Mouse (Mus musculus) lung, postnatal 4 days (tissue): ENCODE data around the gene Trim17.

ENCODE experiments used
- DNase-seq, 2 experiments: peaks; one replicate each; pipeline ENCODE4 v3.0.0; 2021

Trim17 gene

DNA sequence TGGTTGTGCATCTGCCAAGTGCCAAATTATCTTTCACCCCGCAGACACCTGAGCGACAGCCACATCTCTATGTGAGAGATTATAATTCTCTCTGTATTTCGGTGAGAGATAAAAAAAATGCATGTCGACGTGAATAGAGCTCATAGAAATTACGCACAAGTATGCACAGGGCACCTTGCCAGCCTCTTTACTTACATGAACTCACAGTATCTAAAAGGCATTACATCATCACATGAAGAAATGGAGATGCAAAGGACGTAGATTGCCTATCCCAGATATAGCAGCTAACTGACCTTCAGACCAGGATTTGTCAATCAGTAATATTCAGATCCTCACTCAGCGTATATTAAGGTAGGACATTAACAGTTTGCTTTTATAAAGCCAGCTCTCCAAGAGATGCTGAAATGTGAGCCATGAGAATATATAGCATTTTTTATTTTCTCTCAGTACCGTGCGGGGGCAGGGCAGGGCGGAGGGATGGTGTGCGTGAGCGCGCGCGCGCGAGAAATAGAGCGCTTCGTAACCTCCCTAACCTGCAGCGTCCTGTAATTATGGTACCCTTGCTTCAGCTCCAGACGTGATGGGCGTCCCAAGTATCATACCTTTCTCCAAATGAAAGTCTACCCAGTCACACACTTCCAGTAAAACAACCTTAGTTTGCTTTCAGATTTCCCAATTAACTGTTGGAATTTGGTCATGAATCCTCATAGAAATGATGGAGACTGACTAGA, 6.5 kb upstream of the Trim17 start:
- no peak for DNase-seq

DNA sequence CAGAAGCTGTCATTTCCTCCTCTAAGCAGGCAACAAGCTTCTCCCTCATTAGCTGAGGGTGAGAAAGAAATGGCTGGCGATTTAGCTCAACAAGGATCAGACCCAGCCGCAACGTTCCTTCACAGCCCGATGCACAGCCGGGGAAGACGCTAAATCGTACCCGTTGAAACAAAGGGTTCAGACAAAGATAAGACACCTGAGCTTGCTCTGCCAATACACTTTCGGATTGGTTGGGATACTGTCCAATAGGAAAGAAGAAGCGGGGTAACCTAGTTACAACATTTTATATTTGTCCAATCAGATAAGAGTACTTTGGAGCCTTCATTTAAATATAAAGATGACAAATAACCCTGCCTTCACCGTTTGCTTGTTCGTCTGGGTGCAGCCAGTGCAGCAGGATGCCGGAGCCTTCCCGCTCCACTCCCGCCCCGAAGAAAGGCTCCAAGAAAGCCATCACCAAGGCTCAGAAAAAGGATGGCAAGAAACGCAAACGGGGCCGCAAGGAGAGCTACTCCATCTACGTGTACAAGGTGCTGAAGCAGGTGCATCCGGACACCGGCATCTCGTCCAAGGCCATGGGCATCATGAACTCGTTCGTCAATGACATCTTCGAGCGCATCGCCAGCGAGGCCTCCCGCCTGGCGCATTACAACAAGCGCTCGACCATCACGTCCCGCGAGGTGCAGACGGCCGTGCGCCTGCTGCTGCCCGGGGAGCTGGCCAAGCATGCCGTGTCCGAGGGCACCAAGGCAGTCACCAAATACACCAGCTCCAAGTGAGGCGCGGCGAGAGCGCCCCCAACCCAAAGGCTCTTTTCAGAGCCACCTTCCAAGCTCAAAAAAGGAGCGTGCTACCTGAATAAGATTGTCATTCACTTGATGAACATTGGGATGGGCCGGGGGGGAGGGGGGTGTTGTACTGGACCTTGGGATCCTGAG, 5.7 kb upstream of the Trim17 start, which contains the start of gene Hist3h2ba:
TSS of gene Hist3h2ba (plus strand) at position 379 of the 938 bp plus-strand sequence.
- DNase-seq, result peak in 1 of 2 experiments; percentile 45

DNA sequence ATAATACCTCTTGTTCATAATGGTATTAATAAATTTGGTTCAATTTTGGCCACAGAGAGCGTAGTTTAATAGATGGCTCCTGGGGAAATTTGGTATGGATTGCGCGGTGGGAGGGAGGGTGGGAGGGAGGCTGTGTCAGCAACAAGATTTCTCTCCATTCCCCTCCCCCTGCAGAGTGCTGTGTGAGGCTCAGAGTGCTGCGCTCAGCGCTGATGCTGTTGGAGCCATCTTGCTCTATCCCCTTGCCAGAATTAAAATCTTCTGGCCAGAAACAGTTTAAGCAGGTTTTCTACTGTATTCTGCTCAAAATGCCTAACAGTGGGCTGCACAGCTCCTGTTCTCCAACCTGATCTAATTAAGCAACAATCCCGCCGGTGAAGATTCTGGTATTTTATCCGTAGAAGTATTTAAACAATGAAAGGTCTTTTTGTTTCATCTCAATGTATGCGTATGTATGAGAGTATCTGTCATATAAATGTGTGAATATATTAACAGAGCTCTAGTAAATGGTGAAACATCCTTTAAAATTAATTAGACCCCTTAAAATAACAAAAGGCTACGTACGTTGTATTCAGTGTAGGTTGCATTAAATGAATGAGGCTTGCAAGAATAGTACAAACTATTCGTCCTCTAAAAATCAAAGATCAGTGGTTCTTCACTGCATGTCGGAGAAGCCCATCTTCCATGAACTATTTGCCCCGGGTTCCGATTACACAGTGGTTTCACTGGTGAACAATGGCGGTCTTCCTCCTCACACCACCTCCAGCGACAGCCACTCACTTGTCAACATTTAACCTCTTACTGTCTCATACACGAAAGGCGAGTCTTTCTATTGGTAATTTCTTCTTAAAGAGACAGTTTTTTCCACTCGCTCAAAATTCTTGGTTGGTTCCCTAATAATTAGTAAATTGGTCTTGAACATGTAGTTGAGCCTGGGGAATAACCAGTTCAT, 4.7 kb upstream of the Trim17 start:
- no peak for DNase-seq

DNA sequence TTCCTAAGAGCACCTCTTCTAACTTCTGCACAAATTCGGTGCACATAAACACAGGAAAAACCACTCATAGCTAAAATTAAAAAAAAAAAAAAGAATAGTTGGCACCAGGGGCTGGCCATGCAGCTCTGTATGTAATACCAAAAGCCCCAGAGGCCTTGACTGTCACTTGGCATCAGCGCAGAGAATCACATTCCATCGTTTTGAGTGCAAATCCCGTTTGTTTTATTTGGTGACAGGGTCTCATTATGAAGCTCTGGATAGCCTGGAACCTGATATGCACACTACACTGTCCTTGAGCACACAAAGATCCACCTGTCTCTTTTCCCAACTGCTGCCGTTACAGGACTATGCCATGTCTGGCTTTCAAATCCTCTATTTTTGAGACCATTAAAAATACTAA, 3.3 kb upstream of the Trim17 start:
- no peak for DNase-seq

DNA sequence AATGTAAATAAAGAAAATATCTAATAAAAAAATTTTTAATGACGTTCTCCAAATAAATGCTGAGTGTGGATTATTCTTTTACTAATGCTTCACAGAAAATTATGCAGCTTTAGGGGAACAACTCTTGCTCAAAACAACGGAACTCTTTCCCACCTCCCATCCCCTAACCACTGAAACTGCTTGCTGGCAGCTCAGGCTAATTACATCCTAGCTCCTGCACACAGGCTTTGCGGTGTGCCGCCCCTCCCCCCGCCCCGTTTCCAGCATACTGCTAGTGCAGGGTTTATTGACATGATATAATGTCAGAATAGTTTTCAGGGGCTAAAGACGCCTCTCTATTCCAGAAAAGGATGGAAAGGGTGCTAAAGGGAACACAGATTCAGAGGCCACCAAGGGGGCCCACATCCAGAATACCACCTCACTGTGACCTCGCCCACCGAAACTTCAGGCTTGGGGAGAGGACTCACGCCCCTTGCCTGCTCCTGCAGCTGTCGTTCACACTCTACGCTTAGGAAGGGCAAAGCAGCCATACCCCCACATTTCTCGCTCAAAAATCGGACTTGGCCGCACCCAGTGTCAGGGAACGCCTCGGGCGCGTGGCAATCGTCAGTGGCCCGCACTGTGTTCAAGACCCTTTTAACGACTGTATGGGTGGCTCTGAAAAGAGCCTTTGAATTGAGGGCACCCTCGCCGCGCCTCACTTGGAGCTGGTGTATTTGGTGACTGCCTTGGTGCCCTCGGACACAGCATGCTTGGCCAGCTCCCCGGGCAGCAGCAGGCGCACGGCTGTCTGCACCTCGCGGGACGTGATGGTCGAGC, 925 bp upstream of the Trim17 start:
- peak in 1 of 2 experiments; percentile 38 for DNase-seq

DNA sequence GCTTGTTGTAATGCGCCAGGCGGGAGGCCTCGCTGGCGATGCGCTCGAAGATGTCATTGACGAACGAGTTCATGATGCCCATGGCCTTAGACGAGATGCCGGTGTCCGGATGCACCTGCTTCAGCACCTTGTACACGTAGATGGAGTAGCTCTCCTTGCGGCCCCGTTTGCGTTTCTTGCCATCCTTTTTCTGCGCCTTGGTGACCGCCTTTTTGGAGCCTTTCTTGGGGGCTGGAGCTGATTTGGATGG, 390 bp upstream of the Trim17 start:
- peak in 1 of 2 experiments; percentile 57 for DNase-seq

DNA sequence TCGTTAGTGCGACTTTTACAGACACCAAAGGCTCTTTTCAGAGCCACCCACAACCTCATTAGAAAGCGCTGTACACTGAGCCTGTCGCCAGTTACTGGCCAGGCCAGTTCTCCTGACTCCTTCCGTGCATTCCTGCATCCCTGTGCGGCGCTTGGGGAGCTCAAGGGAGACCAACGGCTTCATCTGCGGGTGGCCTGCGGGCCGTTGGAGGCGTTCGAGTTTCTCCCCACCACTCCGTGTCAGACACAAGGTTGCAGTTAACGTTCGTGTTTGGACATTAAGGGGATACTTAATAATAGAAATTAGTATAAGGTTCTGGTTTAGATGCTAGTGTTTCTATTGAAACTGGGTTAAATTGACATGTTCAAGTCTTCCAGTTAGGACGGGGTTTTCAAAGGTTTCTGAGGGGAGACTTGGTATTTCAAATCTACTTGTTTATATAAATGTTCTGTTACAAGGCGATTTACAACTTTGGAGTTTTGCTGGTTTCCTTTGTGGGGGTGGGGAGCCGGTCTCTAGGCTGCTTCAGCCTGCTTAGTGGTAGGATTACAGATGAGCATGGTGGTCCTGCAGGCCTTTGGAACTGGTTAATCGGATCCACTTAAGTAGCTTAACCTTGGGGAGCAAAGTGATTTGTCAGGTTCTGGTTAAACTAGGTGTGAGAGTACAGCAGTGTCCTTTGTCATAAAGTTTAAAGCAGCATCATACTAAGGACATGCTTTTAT, 820 bp downstream of the Trim17 start:
- no peak for DNase-seq

DNA sequence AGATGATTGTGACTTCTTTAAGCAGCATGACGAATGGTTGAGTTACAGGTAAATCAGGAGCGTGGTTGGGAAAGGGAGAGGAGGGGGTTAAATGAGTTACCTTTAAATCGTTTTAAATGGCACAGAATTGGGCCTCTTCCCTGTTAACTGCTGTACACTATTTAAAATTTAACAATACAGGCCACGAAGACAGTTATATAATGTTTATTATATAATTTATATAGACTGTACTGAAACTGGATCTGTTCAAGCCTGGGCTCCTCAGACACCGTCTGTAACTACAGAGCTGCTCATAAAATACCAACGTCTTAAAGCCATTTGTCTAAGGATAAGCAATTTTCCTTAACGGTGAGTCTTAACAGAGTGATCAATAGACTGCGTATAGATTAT, 1.4 kb downstream of the Trim17 start:
- DNase-seq, result no peak

DNA sequence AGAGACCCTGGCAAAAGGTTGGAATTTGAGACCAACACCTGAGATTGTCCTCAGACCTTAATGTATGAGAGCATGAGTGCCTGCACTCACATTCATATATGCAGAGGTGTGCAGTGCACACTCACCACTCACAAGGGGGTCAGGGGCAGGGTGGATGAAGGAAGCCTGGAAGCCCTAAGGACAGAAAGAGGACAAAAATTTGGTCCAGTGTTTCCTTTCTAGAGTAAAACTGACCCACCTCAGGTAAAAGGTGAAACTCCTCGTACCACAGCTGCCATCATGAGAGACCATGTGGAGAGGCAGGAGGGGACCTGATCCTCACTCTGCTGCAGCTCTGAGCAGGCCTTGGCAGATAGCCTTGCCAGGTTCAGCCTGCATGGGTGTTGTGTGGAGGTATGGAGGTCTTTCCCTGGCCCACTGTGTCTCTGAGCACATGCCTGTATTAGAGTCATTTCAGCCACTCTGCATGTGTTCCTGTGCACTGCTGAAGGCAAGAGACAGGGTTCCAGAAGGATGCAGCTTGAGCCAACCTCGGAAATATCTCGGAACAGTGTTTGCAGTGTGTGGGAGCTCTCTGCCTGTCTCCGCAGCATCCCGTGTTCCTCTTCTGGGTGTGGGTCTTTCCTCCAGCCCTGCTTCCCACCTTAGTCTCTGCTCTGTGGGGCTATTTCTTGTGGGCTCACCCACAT, 2.9 kb downstream of the Trim17 start:
- no peak for DNase-seq

DNA sequence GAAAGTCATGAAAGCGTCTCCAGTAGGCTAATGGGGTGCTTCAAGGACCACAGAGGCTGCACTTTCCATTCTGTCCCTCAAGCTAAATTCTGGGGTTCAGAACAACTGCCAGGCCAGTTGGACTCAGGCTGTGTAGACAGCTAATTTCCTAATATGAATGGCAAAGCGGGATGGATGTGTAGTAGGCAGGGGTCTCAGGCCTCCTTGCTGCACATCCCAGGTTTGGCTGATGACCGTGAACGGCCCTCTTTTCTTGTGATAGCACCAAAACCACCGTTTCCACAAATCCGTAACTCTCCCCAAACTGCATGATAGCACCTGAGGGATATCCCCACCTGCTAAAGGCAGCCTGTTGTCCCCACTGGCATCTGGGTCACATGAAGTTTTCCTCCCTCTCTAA, 4.1 kb downstream of the Trim17 start:
- no peak for DNase-seq

DNA sequence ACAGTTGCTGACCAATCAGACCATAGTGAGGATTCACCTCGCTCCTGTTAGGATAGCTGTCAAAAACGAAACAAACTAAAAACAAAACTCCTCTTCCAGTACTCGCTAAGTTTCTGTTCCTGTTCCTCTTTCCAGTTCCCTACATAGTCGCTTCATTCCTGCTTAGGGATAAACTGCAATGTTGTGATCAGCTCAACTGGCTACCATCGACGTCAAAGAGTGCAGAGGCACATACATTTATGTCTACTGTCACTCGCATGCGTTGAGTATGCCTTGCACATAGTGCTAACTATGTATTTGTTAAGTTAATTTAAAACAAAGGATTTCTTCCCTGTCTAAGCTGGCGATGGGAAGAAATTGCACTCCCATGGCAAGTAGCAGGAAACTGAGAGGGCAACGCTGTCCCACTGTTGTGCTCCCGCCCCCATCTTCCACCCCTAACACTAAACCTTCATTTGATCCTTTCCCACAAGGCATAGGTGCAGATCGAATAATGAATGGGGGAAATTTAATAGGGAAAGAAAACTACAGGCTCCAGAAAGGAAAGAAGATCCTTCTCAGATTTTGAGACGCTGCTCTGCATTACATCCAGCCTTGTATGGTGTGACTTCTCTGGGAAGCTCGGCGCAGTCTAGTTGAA, 4.8 kb downstream of the Trim17 start:
- no peak for DNase-seq

DNA sequence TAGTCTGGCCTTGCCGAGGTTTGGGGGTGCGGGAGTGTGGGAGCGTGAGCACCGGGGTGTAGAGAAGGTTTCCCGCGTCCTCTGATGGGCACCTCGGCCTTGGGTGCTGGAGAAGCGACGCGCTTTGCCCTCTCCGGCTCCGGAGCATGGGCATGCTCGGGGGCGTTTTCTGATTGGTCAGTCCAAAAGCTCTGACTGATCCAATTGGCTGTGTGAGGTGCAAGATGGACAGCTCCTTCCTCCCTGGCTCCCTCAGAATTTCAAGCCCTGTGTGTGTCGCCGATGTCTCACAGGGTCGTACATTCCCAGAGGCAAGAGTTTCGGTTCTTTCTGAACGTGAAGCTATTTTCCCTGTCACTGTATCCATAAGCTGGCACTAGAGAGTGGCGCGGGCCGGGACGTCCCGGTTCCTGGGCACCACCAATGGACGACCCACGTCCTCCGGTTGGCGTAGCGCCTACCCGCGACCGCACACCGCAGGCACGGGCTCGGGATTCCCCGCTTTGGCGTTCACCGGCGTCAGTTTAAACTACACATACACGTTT, 5.5 kb downstream of the Trim17 start:
- DNase-seq, result peak; percentile 82 to 85

DNA sequence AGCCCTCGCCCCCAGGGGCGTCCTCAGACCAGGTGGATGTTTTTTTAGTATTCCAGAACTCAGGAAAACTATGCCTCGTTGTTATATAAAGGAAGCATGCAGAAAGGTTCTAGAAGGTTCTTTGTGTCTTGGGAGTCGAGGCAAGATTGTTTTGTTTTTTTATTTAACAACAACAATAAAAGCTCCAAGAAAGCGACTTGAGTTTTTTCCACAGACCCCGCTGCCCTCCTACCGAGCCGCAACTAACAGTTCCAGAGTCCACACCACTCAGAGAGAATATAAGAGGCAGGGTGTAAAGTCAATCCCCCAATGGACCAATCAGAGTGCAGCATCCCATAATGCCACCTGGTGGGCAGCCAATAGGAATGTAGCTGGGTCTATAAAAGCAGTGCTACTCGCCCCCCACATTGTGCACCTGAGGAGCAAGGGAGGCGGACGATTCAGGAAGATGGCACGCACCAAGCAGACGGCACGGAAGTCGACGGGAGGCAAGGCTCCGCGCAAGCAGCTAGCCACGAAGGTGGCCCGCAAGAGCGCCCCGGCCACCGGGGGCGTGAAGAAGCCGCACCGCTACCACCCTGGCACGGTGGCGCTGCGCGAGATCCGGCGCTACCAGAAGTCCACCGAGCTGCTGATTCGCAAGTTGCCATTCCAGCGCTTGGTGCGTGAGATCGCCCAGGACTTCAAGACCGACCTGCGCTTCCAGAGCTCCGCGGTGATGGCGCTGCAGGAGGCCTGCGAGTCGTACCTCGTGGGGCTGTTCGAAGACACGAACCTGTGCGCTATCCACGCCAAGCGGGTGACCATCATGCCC, 7.1 kb downstream of the Trim17 start:
- DNase-seq, result no peak

DNA sequence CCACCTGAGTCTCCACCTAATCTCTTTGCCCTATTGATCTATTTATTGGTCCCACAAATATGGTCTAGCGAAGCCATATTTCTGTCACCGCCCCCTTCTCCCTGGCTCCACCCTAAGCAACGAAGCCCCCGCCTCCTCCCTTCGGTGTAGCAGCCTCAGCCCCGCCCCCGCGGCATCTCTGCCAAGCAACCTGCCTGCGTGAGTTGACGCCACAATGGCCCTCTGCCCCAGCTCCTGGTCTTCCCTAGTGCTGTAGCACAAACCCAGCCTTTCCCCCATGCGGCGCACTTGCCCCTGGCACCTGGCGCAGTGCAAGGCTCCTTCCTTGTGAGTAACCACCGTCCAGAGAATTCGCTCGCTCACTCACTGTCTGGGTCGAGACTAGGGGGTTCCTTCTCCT, 9.1 kb downstream of the Trim17 start:
- peak; percentile 53 to 59 for DNase-seq

DNA sequence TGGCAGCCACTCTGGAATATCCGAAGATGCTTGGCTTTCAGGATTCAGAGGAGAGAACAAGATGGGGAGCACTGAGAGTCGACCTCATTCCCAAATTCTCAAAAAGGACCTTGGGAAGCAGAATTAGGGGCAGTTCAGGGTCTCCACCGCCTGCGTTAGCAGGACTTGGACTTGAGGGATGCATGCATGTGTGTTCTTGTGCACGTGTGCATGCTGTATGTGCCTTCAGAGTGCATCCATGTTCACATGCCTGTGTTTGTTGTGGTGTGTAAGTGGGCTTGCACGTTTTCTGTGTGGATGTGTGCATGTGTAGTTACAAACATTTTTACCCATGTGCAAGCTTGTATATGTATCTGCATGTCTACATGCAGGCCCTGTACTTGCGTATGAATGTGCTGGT, 9.7 kb downstream of the Trim17 start:
- DNase-seq, result no peak

DNA sequence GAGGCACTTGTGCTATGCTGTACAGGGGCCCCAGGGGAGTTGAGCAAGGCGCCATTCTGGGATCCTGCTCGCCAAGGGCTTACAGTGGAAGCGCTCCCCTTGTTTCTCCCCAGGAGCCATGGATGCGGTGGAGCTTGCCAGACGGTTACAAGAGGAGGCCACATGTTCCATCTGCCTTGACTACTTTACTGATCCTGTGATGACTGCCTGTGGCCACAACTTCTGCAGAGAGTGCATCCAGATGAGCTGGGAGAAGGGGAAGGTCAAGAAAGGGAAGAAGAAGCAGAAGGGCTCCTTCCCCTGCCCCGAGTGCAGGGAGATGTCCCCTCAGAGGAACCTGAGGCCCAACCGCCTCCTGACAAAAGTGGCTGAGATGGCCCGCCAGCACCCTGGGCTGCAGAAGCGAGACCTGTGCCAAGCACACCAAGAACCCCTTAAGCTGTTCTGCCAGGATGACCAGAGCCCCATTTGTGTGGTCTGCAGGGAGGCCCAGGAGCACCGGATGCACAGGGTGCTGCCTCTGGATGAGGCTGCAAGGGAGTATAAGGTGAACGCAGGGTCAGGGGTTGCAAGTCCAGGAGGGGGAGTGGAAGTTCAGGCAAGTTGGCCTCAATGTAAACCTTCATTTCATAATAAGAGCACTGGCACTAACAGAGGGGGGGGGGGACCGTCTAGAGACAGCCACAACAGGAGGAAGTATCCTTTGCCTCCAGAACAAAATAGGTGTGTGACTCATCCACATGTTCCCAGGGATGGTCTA, 10.7 kb downstream of the Trim17 start:
- DNase-seq, result no peak

DNA sequence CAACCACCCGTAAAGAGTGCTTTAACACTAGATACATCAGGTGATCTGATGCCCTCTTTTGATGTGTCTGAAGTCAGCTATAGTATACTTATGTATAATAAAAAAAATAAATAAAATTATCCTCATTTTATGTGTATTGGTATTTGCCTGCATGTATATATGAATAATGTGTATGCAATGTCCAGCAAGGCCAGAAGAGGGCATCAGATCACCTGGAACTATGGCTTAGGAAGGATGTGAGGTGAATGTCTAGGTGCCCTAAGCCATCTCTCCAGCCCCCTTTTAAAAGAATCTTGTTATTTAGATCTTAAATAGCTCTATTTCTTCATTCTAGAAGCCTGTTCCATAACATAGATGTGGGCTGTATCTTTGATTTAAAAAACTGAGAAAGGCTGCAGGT, 12.9 kb downstream of the Trim17 start:
- DNase-seq, result no peak

DNA sequence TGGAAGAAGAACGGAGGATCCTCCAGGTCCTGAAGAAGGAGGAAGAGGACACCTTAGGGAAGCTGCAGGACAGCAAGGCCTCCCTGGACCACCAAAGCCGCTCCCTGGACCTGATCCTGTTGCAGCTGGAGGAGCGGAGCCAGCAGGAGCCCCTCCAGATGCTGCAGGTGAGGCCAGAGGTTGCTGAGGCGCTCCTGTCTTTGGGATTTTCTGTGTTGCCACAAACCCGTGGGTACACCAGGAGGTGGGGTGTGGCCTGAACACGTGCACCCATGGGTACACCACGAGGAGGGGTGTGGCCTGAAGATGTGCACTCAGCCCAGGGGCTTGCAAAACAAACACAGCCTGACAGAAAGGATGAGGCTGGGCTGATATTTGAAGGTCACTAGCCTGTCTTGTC, 14.1 kb downstream of the Trim17 start:
- DNase-seq, result no peak
